Mouse (Mus musculus): Measurements from ENCODE around the gene Snrnp70. TPM values are rescaled to one million over a fixed set of nuclear protein-coding genes. Genes with fewer than 3 reads are reported as not detected.
A peak's percentile ranks its signal among the peaks of the same experiment; 100 is the strongest.

Gene Snrnp70
- total and polyA plus RNA-seq, 3 experiments: 182 to 457 (median 197) TPM

GRCm38 (mm10) chr7:45403532-45404261 lies 8.2 kb upstream of the Snrnp70 start:
- H3K9ac ChIP-seq (ENCODE audit: insufficient read depth, low read depth): no peak overlapping the region
- DNase-seq (ENCODE audit: extremely low read depth): peak; percentile 75
- peaks cover 12% of the 10 kb centered on the region for H3K9me3 ChIP-seq (replicated peaks; ENCODE audit: low read length)
- H3K4me2 ChIP-seq (ENCODE audit: insufficient read depth, low read depth, poor library complexity, severe bottlenecking): no peak overlapping the region
- no peaks in the 10 kb centered on the region for H3K79me2 ChIP-seq (replicated peaks; ENCODE audit: control insufficient read depth, extremely low read depth, insufficient read depth, poor library complexity, severe bottlenecking)
- TF ChIP-seq TCF12 (IDR thresholded peaks at IDR 0.05; ENCODE audit: low read depth, low read length): no peak
- TF ChIP-seq E2F4 (IDR thresholded peaks at IDR 0.05; ENCODE audit: insufficient replicate concordance, low read depth, low read length): no peak
- TF ChIP-seq PAX5 (IDR thresholded peaks at IDR 0.05; ENCODE audit: low read length): no peak
- TF ChIP-seq RAD21 (IDR thresholded peaks at IDR 0.05; ENCODE audit: low read depth, low read length): peak; percentile 28
- peak; percentile 27 to 86; a peak in 2 of 4 replicates for TF ChIP-seq CTCF (conservative IDR thresholded peaks at IDR 0.05 in 1 of 2, IDR thresholded peaks at IDR 0.05 in 1 of 2; ENCODE audit: low read depth in 2 of 2, low read length in 2 of 2)
- peak; percentile 55 for TF ChIP-seq TBP (conservative IDR thresholded peaks at IDR 0.05; ENCODE audit: low read depth, low read length)
- TF ChIP-seq SMC3 (IDR thresholded peaks at IDR 0.05; ENCODE audit: low read depth, low read length): peak; percentile 41
- TF ChIP-seq USF1 (IDR thresholded peaks at IDR 0.05; ENCODE audit: low read depth, low read length): no peak
- dilution Hi-C loops (cut with MboI; ENCODE audit: extremely low pct_ligation_motif_present, extremely low pct_unique_long_range_greater_than_20kb, low sequenced_read_pairs) (no loop called here), in situ Hi-C loops (cut with MboI; ENCODE audit: low pct_ligation_motif_present, low pct_unique_long_range_greater_than_20kb, low sequenced_read_pairs) (no loop called here)
- peaks cover 36% of the 10 kb centered on the region for H3K27me3 ChIP-seq (replicated peaks)
- no peak overlapping the region for H3K4me3 ChIP-seq (replicated peaks in 1 of 3; ENCODE audit: low read depth in 2 of 3, low read length in 2 of 3, poor library complexity in 1 of 3)
- no peaks in the 10 kb centered on the region for H3K36me3 ChIP-seq (replicated peaks in 1 of 2; ENCODE audit: control insufficient read depth in 1 of 2, insufficient read depth in 1 of 2, low read length in 1 of 2)
- no peak overlapping the region for H3K27ac ChIP-seq (ENCODE audit: insufficient read depth, low read depth)
- H3K4me1 ChIP-seq (ENCODE audit: control insufficient read depth in 1 of 2, insufficient read depth in 2 of 2): peaks cover 0 to 9% of the 10 kb centered on the region in 2 experiments; a peak in 2 of 4 replicates

- dilution Hi-C loops (cut with MboI; ENCODE audit: extremely low pct_ligation_motif_present, extremely low pct_unique_long_range_greater_than_20kb, low sequenced_read_pairs) (no loop called here), in situ Hi-C loops (cut with MboI; ENCODE audit: low pct_ligation_motif_present, low pct_unique_long_range_greater_than_20kb, low sequenced_read_pairs) (no loop called here)
- Histone ChIP-seq H3K4me2 (ENCODE audit: insufficient read depth, low read depth, poor library complexity, severe bottlenecking) (no peak overlapping the region), H3K27ac (ENCODE audit: insufficient read depth, low read depth) (no peak overlapping the region), H3K36me3 (replicated peaks in 1 of 2; ENCODE audit: control insufficient read depth in 1 of 2, insufficient read depth in 1 of 2, low read length in 1 of 2) (no peaks in the 10 kb centered on the region), H3K9me3 (replicated peaks; ENCODE audit: low read length) (peaks cover 4% of the 10 kb centered on the region), H3K79me2 (replicated peaks; ENCODE audit: control insufficient read depth, extremely low read depth, insufficient read depth, poor library complexity, severe bottlenecking) (no peaks in the 10 kb centered on the region), H3K9ac (ENCODE audit: insufficient read depth, low read depth) (no peak overlapping the region), H3K4me1 (ENCODE audit: control insufficient read depth in 1 of 2, insufficient read depth in 2 of 2) (peaks cover 0 to 13% of the 10 kb centered on the region in 2 experiments; a peak in 2 of 4 replicates), H3K27me3 (replicated peaks) (peaks cover 15% of the 10 kb centered on the region), H3K4me3 (replicated peaks in 1 of 3; ENCODE audit: low read depth in 2 of 3, low read length in 2 of 3, poor library complexity in 1 of 3) (no peak overlapping the region)
- TF ChIP-seq CHD2 (IDR thresholded peaks at IDR 0.05; ENCODE audit: low read length): no peak
- no peak for TF ChIP-seq MYC (IDR thresholded peaks at IDR 0.05; ENCODE audit: low read depth, low read length)
- TF ChIP-seq RCOR1 (conservative IDR thresholded peaks at IDR 0.05; ENCODE audit: low read depth, low read length): no peak
- DNase-seq (ENCODE audit: extremely low read depth): no peak
Observed at GRCm38 (mm10) chr7:45401521-45402085, 6.1 kb upstream of the Snrnp70 start.

DNA sequence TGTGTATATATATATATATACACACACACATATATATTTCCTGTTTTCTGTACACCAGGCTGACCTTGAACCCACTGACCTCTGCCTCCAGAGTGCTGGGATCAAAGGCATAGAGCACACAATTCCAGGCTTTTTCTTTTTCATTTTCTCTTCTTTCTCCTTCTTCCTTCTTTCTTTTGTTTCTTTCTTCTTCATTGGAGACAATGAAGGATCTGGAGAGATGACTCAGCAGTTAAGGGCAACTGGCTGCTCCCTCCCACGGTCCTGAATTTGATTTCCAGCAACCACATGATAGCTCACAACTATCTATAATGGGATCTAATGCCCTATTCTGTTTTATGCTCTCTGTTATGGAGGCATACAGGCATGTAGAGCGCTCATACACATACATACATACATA lies 1.2 kb upstream of the Snrnp70 start:
- TF ChIP-seq ZKSCAN1 (IDR thresholded peaks at IDR 0.05; ENCODE audit: borderline replicate concordance, low read depth, low read length) (no peak), UBTF (IDR thresholded peaks at IDR 0.05; ENCODE audit: low read depth, low read length) (no peak), MAFK (IDR thresholded peaks at IDR 0.05; ENCODE audit: insufficient replicate concordance, low read length) (peak; percentile 56), RAD21 (IDR thresholded peaks at IDR 0.05; ENCODE audit: low read depth, low read length) (no peak), MAX (IDR thresholded peaks at IDR 0.05; ENCODE audit: low read length) (no peak)
- Histone ChIP-seq H3K9ac (ENCODE audit: insufficient read depth, low read depth) (no peak overlapping the region; the same call in 1 of the 2 replicates), H3K4me1 (ENCODE audit: control insufficient read depth in 1 of 2, insufficient read depth in 2 of 2) (peaks cover 0 to 23% of the 10 kb centered on the region in 2 experiments; a peak in 2 of 4 replicates), H3K27ac (ENCODE audit: insufficient read depth, low read depth) (no peak overlapping the region), H3K79me2 (replicated peaks; ENCODE audit: control insufficient read depth, extremely low read depth, insufficient read depth, poor library complexity, severe bottlenecking) (peaks cover 36% of the 10 kb centered on the region), H3K9me3 (replicated peaks; ENCODE audit: low read length) (no peaks in the 10 kb centered on the region), H3K4me3 (replicated peaks in 1 of 3; ENCODE audit: low read depth in 2 of 3, low read length in 2 of 3, poor library complexity in 1 of 3) (no peak overlapping the region), H3K4me2 (ENCODE audit: insufficient read depth, low read depth, poor library complexity, severe bottlenecking) (no peak overlapping the region), H3K36me3 (replicated peaks in 1 of 2; ENCODE audit: control insufficient read depth in 1 of 2, insufficient read depth in 1 of 2, low read length in 1 of 2) (peaks cover 16 to 28% of the 10 kb centered on the region in 2 experiments), H3K27me3 (replicated peaks) (no peaks in the 10 kb centered on the region)
- in situ Hi-C loops (cut with MboI; ENCODE audit: low pct_ligation_motif_present, low pct_unique_long_range_greater_than_20kb, low sequenced_read_pairs) (loop anchor here (10.0 kb wide), 1 partner anchor 92 kb away; no protein-coding TSS in a partner anchor), dilution Hi-C loops (cut with MboI; ENCODE audit: extremely low pct_ligation_motif_present, extremely low pct_unique_long_range_greater_than_20kb, low sequenced_read_pairs) (no loop called here)
- DNase-seq (ENCODE audit: extremely low read depth): no peak
